Mouse (Mus musculus) liver, embryonic 13.5 days (tissue): ENCODE results near the gene Palm2. TPM values are rescaled to one million over a fixed set of nuclear protein-coding genes. Genes with fewer than 3 reads are reported as not detected.

Experiments
- ATAC-seq: fragments of 200-750 bp; cut with Nextera tagmentation; 2 replicates; pipeline ENCODE4 v1.8.0; 2017; ENCODE audit warnings: low read depth, mild to moderate bottlenecking, moderate number of reproducible peaks, moderate library complexity
- DNase-seq: peaks from one replicate; pipeline ENCODE4 v3.0.0; 2022
- H3K27ac ChIP-seq: fragments of 300-500 bp; sonication (generic); 2 replicates; pipeline ENCODE4 v1.5.1; 2015; ENCODE audit warnings: moderate library complexity, mild to moderate bottlenecking, inconsistent platforms
- H3K27me3 ChIP-seq: fragments of 300-500 bp; sonication (generic); 2 replicates; pipeline ENCODE4 v1.6.1; 2015; ENCODE audit warnings: mild to moderate bottlenecking, inconsistent platforms
- H3K36me3 ChIP-seq: fragments of 300-500 bp; sonication (generic); 2 replicates; pipeline ENCODE4 v1.6.1; 2015; ENCODE audit warnings: mild to moderate bottlenecking, inconsistent platforms
- H3K4me1 ChIP-seq: fragments of 300-500 bp; sonication (generic); replicated peaks from 2 replicates; pipeline ENCODE4 v1.6.1; 2015; ENCODE audit warnings: inconsistent platforms
- H3K4me2 ChIP-seq: fragments of 300-500 bp; sonication (generic); 2 replicates; pipeline ENCODE4 v1.6.1; 2015; ENCODE audit warnings: inconsistent platforms, mild to moderate bottlenecking, moderate library complexity
- H3K4me3 ChIP-seq: fragments of 300-500 bp; sonication (generic); replicated peaks from 2 replicates; pipeline ENCODE4 v1.5.1; 2015; ENCODE audit warnings: mild to moderate bottlenecking, inconsistent platforms
- H3K9ac ChIP-seq: fragments of 300-500 bp; sonication (generic); 2 replicates; pipeline ENCODE4 v1.6.1; 2015; ENCODE audit warnings: mild to moderate bottlenecking, inconsistent platforms
- H3K9me3 ChIP-seq: fragments of 300-500 bp; sonication (generic); replicated peaks from 2 replicates; pipeline ENCODE4 v1.6.1; 2016; ENCODE audit warnings: inconsistent platforms
- WGBS: fragments of 180-500 bp; shearing (Covaris S2); methylation state at CpG from one replicate; pipeline ENCODE4 v1.1.7; 2015; ENCODE audit not compliant: insufficient replicate concordance; 5-methylcytosine and 5-hydroxymethylcytosine counted together
- polyA plus RNA-seq: library from polyadenylated mRNA; unstranded; fragments of >200 nt; fragmentation: Nextera tagmentation; extraction: Ambion mirVana; gene quantifications from 2 replicates; pipeline ENCODE4 v1.2.1, GENCODE M21; 2015

Gene Palm2
- polyA plus RNA-seq, 1 experiment from 2014 or later: 0.60 TPM

DNA sequence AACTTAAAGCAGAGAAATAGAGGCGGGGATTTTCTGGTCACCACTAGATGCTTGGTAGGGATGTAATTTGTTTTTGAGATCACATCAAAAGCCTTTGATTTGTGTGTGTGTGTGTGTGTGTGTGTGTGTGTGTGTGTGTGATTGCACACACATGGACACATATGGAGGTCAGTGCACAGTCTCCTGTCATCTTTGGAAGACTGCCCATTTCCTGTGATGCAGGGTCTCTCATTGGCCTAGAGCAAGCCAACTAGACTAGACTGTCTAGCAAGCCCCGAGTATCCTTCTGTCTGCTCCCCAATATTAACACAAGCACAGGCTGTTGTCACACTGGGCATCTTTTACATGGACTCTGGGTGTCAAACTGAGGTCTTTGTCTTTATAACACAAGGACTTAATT, 12.0 kb downstream of the Palm2 start:
- Histone ChIP-seq H3K27ac (no peak overlapping the region), H3K4me3 (no peak overlapping the region), H3K36me3 (no peaks in the 10 kb centered on the region), H3K4me1 (no peaks in the 10 kb centered on the region), H3K9ac (no peak overlapping the region), H3K27me3 (no peaks in the 10 kb centered on the region), H3K4me2 (no peak overlapping the region), H3K9me3 (no peaks in the 10 kb centered on the region)
- ATAC-seq (no peak), DNase-seq (no peak)
- 51% methylated on average over 2 of the region's 2 CpGs for WGBS

DNA sequence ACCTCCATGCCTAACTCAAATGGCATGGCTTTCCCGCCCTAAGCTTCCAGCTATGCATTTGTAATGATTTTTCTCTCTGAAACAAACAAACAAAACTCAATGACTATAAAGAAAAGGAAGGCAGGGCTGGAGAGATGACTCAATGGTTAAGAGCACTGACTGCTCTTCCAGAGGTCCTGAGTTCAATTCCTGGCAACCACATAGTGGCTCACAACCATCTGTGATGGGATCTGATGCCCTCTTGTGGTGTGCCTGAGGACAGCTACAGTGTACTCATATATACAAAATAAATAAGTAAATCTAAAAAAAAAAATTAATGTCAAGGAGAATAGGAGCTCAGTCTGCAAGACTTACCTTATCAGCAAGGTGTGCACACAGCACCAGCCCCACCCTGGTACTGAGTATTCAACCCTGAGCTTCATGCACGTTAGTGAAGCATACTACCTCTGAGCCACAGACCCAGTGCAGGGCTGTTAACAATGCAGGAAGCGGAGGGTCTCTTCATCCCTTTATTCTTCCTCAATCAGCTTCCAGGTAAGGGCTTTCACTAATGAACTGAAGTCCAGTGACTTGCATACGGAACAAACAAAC, 12.9 kb downstream of the Palm2 start:
- no peak overlapping the region for H3K4me2 ChIP-seq

DNA sequence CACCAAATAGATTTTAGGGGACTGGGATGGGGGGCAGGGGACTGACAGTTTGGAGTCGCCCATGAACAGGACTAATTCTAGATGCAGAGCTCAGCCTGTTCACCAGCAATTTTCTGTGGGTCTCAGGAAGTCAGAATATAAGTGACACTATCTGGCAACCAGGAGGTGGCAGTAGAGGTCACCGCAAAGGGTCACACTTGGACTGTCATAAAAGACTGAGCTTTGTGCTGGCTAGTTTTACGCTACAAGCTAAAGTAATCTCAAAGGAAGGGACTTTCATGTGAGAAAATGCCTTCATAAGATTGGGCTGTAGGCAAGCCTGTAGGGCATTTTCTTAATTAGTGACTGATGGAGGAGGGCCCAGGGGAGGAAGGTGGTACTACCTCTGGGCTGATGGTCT, 17.8 kb downstream of the Palm2 start:
- no peak overlapping the region for H3K9ac ChIP-seq
- H3K4me1 ChIP-seq: no peaks in the 10 kb centered on the region
- ATAC-seq (no peak), DNase-seq (no peak)
- H3K4me2 ChIP-seq: no peak overlapping the region
- 30% methylated on average over 3 of the region's 3 CpGs for WGBS
- no peaks in the 10 kb centered on the region for H3K36me3 ChIP-seq
- H3K9me3 ChIP-seq: no peaks in the 10 kb centered on the region
- no peak overlapping the region for H3K4me3 ChIP-seq
- no peak overlapping the region for H3K27ac ChIP-seq
- H3K27me3 ChIP-seq: no peaks in the 10 kb centered on the region

More for the DNA sequence above, 12.9 kb downstream of the Palm2 start:
- H3K9ac ChIP-seq: no peak overlapping the region
- WGBS: 55% methylated on average over 4 of the region's 4 CpGs
- H3K27ac ChIP-seq: no peak overlapping the region
- ATAC-seq (no peak), DNase-seq (no peak)
- no peaks in the 10 kb centered on the region for H3K27me3 ChIP-seq
- H3K9me3 ChIP-seq: no peaks in the 10 kb centered on the region
- no peaks in the 10 kb centered on the region for H3K4me1 ChIP-seq
- no peak overlapping the region for H3K4me3 ChIP-seq
- no peaks in the 10 kb centered on the region for H3K36me3 ChIP-seq

GRCm38 (mm10) chr4:57452661-57453060, 18.6 kb downstream of the Palm2 start:
- no peaks in the 10 kb centered on the region for H3K27me3 ChIP-seq
- H3K4me2 ChIP-seq: no peak overlapping the region
- H3K9me3 ChIP-seq: no peaks in the 10 kb centered on the region
- DNase-seq: no peak
- no peaks in the 10 kb centered on the region for H3K4me1 ChIP-seq
- no peaks in the 10 kb centered on the region for H3K36me3 ChIP-seq
- no peak for ATAC-seq
- H3K9ac ChIP-seq: no peak overlapping the region
- H3K27ac ChIP-seq: no peak overlapping the region
- 69% methylated on average over 5 of the region's 5 CpGs for WGBS
- no peak overlapping the region for H3K4me3 ChIP-seq

GRCm38 (mm10) chr4:57462378-57462777, 28.3 kb downstream of the Palm2 start:
- H3K27ac ChIP-seq: no peak overlapping the region
- WGBS: 37% methylated on average over 2 of the region's 3 CpGs
- no peak overlapping the region for H3K4me3 ChIP-seq
- H3K36me3 ChIP-seq: no peaks in the 10 kb centered on the region
- no peaks in the 10 kb centered on the region for H3K9me3 ChIP-seq
- no peaks in the 10 kb centered on the region for H3K27me3 ChIP-seq
- DNase-seq: no peak
- no peak overlapping the region for H3K4me2 ChIP-seq
- no peak overlapping the region for H3K9ac ChIP-seq
- no peaks in the 10 kb centered on the region for H3K4me1 ChIP-seq
- no peak for ATAC-seq

- 71% methylated on average over 7 of the region's 7 CpGs for WGBS
- Histone ChIP-seq H3K4me3 (no peak overlapping the region), H3K9ac (no peak overlapping the region), H3K4me1 (no peaks in the 10 kb centered on the region), H3K36me3 (no peaks in the 10 kb centered on the region), H3K4me2 (no peak overlapping the region), H3K9me3 (no peaks in the 10 kb centered on the region), H3K27me3 (no peaks in the 10 kb centered on the region), H3K27ac (no peak overlapping the region)
- ATAC-seq: no peak
- DNase-seq: no peak
Observed at GRCm38 (mm10) chr4:57482435-57482834, 48.4 kb downstream of the Palm2 start.

GRCm38 (mm10) chr4:57486392-57486791, 52.3 kb downstream of the Palm2 start:
- Histone ChIP-seq H3K27me3 (no peaks in the 10 kb centered on the region), H3K27ac (no peak overlapping the region), H3K4me2 (no peak overlapping the region), H3K36me3 (no peaks in the 10 kb centered on the region), H3K4me1 (no peaks in the 10 kb centered on the region), H3K9ac (no peak overlapping the region), H3K9me3 (no peaks in the 10 kb centered on the region), H3K4me3 (no peak overlapping the region)
- DNase-seq (no peak), ATAC-seq (no peak)
- WGBS: 64% methylated on average over 3 of the region's 3 CpGs

- 78% methylated on average over 6 of the region's 6 CpGs for WGBS
- H3K27me3 ChIP-seq: no peaks in the 10 kb centered on the region
- no peak overlapping the region for H3K9ac ChIP-seq
- H3K4me1 ChIP-seq: no peaks in the 10 kb centered on the region
- no peak for DNase-seq
- no peaks in the 10 kb centered on the region for H3K36me3 ChIP-seq
- no peak for ATAC-seq
- no peak overlapping the region for H3K27ac ChIP-seq
- H3K4me2 ChIP-seq: no peak overlapping the region
- H3K4me3 ChIP-seq: no peak overlapping the region
- no peaks in the 10 kb centered on the region for H3K9me3 ChIP-seq
Observed at GRCm38 (mm10) chr4:57489887-57490286, 55.8 kb downstream of the Palm2 start.

GRCm38 (mm10) chr4:57504792-57505191, 70.7 kb downstream of the Palm2 start:
- Histone ChIP-seq H3K4me2 (no peak overlapping the region), H3K4me3 (no peak overlapping the region), H3K27ac (no peak overlapping the region), H3K36me3 (no peaks in the 10 kb centered on the region), H3K9ac (no peak overlapping the region), H3K27me3 (no peaks in the 10 kb centered on the region), H3K4me1 (no peaks in the 10 kb centered on the region), H3K9me3 (no peaks in the 10 kb centered on the region)
- ATAC-seq (no peak), DNase-seq (no peak)
- WGBS: 75% methylated on average over 6 of the region's 6 CpGs

- H3K36me3 ChIP-seq: no peaks in the 10 kb centered on the region
- 54% methylated on average over 2 of the region's 3 CpGs for WGBS
- no peak overlapping the region for H3K4me2 ChIP-seq
- H3K4me3 ChIP-seq: no peak overlapping the region
- H3K27ac ChIP-seq: no peak overlapping the region
- H3K9ac ChIP-seq: no peak overlapping the region
- no peaks in the 10 kb centered on the region for H3K9me3 ChIP-seq
- no peaks in the 10 kb centered on the region for H3K4me1 ChIP-seq
- no peak for DNase-seq
- no peak for ATAC-seq
- no peaks in the 10 kb centered on the region for H3K27me3 ChIP-seq
Observed at GRCm38 (mm10) chr4:57510576-57510975, 76.5 kb downstream of the Palm2 start.

DNA sequence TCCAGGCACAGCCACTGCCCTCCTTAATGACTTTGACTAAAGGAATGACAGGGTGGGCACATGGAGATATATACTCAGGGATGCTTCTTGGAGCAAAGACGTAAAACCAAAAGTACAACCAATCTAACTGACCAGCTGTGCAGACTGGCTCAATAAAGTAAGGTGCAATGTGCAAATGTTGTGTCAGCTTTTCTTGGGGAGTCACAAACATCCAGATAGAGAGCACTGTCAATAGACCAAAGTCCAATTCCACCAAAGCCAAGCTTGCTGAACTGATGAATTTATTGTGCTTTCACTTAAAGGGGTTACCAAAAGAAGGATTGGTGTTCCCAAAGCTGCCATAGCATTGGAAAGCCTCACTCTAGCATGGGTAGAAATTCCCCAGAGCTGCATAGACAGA, 77.7 kb downstream of the Palm2 start:
- no peak for DNase-seq
- Histone ChIP-seq H3K9ac (no peak overlapping the region), H3K36me3 (no peaks in the 10 kb centered on the region), H3K4me1 (no peaks in the 10 kb centered on the region), H3K4me3 (no peak overlapping the region), H3K27me3 (no peaks in the 10 kb centered on the region), H3K4me2 (no peak overlapping the region), H3K27ac (no peak overlapping the region), H3K9me3 (no peaks in the 10 kb centered on the region)
- 68% methylated on average over 1 of the region's 1 CpGs for WGBS
- no peak for ATAC-seq

DNA sequence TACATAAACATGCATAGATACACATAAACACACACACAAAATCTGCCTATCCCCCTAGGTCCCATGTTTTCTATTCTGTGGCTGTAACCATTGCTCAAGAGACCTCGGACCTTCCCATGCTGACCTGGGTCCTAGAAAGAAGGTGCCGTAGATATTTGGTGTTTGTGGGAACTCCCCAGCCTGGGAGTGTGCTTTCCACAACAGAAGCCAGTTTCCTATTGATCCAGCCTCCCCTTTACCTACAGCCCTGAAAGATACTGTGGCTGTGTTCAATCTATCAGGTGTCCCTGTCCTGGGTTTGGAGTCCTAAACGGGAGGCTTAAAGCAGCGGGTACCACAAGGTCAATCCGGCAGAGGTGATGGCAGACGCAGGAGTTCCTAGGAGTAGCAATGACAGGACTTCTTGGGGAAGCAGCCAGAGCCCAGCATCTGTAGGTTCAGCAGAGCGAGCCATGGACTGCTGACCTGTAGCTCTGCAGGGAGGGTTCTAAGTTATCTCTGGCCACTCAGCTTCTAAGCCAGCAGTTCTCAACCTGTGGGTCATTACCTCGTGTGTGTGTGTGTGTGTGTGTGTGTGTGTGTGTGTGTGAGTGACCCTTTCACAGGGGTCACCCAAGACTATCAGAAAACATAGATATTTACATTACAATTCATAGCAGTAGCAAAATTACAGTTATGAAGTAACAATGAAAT, 79.3 kb downstream of the Palm2 start:
- Histone ChIP-seq H3K4me2 (no peak overlapping the region), H3K27me3 (no peaks in the 10 kb centered on the region), H3K9me3 (no peaks in the 10 kb centered on the region), H3K27ac (no peak overlapping the region), H3K9ac (no peak overlapping the region), H3K36me3 (no peaks in the 10 kb centered on the region), H3K4me1 (no peaks in the 10 kb centered on the region), H3K4me3 (no peak overlapping the region)
- ATAC-seq (no peak), DNase-seq (no peak)
- WGBS: 56% methylated on average over 8 of the region's 8 CpGs
